Mouse (Mus musculus): ENCODE data around the gene Fam187b. TPM values are rescaled to one million over a fixed set of nuclear protein-coding genes. Genes with fewer than 3 reads are reported as not detected.
"Not testable (repeated sequence)": the region's sequence is repeated elsewhere in the genome, so short reads cannot be mapped to it uniquely, and the experiment has no call there.

The Fam187b gene
- total and polyA plus RNA-seq, 3 experiments = not detected

DNA sequence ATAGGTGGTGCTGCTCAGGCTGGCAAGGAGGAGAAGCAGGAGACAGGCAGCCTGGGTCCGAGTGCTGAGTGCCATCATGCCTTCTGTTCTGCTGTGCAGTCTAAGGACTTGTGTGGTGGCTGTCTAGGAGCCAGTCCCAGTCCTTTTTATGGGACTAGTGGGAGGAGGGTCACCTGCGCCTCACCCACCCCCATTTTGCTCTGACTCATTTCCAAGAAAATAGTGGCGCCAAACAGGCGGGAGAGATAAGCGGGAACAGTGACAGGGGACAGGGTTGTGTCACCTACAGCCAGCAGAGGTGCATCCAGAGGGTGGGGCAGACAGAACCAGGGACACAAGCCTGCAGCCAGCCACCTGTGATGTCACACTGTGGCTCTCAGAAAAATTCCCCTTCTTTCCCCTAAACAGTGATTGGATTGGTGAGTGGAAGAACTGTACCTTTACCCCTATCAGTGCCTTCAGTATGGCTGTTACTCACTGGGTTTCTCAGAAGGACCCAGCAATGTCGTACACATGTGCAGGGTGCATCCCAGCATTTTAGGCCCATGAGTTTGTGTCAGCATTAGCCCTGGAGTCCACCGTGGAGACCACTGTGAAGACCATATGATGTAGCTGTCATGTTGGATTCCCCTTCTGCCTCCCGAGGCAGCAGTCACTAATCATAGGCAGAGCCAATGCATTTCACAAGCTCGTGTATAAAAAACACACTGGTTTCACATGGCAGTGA is 29.5 kb upstream of the Fam187b start, which contains the start of gene Hamp:
TSS of gene Hamp (minus strand) at position 124 of the 727 bp plus-strand sequence.
- TF ChIP-seq EP300 (IDR thresholded peaks at IDR 0.05; ENCODE audit: low read depth in 1 of 2, low read length in 2 of 2) = no peak
- TF ChIP-seq SIN3A (IDR thresholded peaks at IDR 0.05; ENCODE audit: low read length) = no peak
- no peak for TF ChIP-seq POLR2AphosphoS2 (IDR thresholded peaks at IDR 0.05; ENCODE audit: low read length)
- TF ChIP-seq ELF1 (IDR thresholded peaks at IDR 0.05; ENCODE audit: low read depth, low read length) = no peak
- TF ChIP-seq NELFE (IDR thresholded peaks at IDR 0.05; ENCODE audit: low read depth, low read length) = no peak
- no peak within 1 kb of the TSS for H3K27ac ChIP-seq (ENCODE audit: control insufficient read depth, low read depth, low read length)
- no peaks in the 10 kb centered on the region; a peak in 1 of 4 replicates for H3K27me3 ChIP-seq (ENCODE audit: control insufficient read depth in 1 of 2, insufficient read depth in 2 of 2, low read length in 2 of 2)
- no peaks in the 10 kb centered on the region for H3K79me2 ChIP-seq (ENCODE audit: control insufficient read depth, insufficient read depth, low read length, poor library complexity)
- H3K36me3 ChIP-seq (ENCODE audit: control insufficient read depth in 1 of 2, insufficient read depth in 2 of 2, low read length in 2 of 2) = no peaks in the 10 kb centered on the region
- no peaks in the 10 kb centered on the region for H3K4me1 ChIP-seq (ENCODE audit: control insufficient read depth in 1 of 2, insufficient read depth in 2 of 2, low read length in 2 of 2)
- peak; percentile 1 for DNase-seq (ENCODE audit: low read depth, low spot score)
- no peak within 1 kb of the TSS for H3K9ac ChIP-seq (ENCODE audit: control insufficient read depth, low read depth, low read length, poor library complexity, severe bottlenecking)
- H3K4me3 ChIP-seq (ENCODE audit: control insufficient read depth in 1 of 2, insufficient read depth in 1 of 2, low read depth in 2 of 2, low read length in 2 of 2) = no peak within 1 kb of the TSS
- no peaks in the 10 kb centered on the region for H3K9me3 ChIP-seq (replicated peaks; ENCODE audit: insufficient read depth, low read length)

DNA sequence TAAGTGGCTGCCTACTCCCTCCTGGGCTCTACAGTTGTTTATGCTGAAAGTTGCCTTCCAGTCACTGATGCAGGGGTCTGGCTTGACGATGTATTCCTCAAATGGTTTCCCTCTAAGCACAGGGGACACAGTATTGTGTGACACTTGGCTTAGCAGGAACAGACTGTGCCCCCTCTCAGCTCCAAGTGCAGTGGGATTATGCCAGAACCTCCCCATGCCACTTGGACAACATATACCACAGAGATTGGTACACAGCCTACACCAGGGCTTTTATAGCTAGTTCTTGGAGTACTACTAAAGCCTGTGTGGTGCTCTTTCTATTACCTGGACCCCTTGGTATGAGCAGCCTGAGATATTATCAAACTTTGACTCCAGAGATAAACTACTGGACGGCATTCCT is 28.9 kb upstream of the Fam187b start:
- H3K79me2 ChIP-seq (ENCODE audit: control insufficient read depth, insufficient read depth, low read length, poor library complexity); H3K27ac ChIP-seq (ENCODE audit: control insufficient read depth, low read depth, low read length); DNase-seq (ENCODE audit: low read depth, low spot score); H3K9ac ChIP-seq (ENCODE audit: control insufficient read depth, low read depth, low read length, poor library complexity, severe bottlenecking); H3K4me3 ChIP-seq (ENCODE audit: control insufficient read depth in 1 of 2, insufficient read depth in 1 of 2, low read depth in 2 of 2, low read length in 2 of 2); H3K36me3 ChIP-seq (ENCODE audit: control insufficient read depth in 1 of 2, insufficient read depth in 2 of 2, low read length in 2 of 2); H3K4me1 ChIP-seq (ENCODE audit: control insufficient read depth in 1 of 2, insufficient read depth in 2 of 2, low read length in 2 of 2); H3K9me3 ChIP-seq (replicated peaks; ENCODE audit: insufficient read depth, low read length); H3K27me3 ChIP-seq (ENCODE audit: control insufficient read depth in 1 of 2, insufficient read depth in 2 of 2, low read length in 2 of 2): not testable (repeated sequence)

- peak; percentile 3 for DNase-seq (ENCODE audit: low read depth, low spot score)
- H3K4me1 ChIP-seq (ENCODE audit: control insufficient read depth in 1 of 2, insufficient read depth in 2 of 2, low read length in 2 of 2); H3K9ac ChIP-seq (ENCODE audit: control insufficient read depth, low read depth, low read length, poor library complexity, severe bottlenecking); H3K79me2 ChIP-seq (ENCODE audit: control insufficient read depth, insufficient read depth, low read length, poor library complexity); H3K4me3 ChIP-seq (ENCODE audit: control insufficient read depth in 1 of 2, insufficient read depth in 1 of 2, low read depth in 2 of 2, low read length in 2 of 2); H3K27me3 ChIP-seq (ENCODE audit: control insufficient read depth in 1 of 2, insufficient read depth in 2 of 2, low read length in 2 of 2); H3K27ac ChIP-seq (ENCODE audit: control insufficient read depth, low read depth, low read length); H3K36me3 ChIP-seq (ENCODE audit: control insufficient read depth in 1 of 2, insufficient read depth in 2 of 2, low read length in 2 of 2); H3K9me3 ChIP-seq (replicated peaks; ENCODE audit: insufficient read depth, low read length): not testable (repeated sequence)
Measured at GRCm38 (mm10) chr7:30945466-30945865, 28.1 kb upstream of the Fam187b start.

GRCm38 (mm10) chr7:30945876-30946275 is 27.7 kb upstream of the Fam187b start:
- no peak overlapping the region for H3K9ac ChIP-seq (ENCODE audit: control insufficient read depth, low read depth, low read length, poor library complexity, severe bottlenecking)
- no peaks in the 10 kb centered on the region for H3K9me3 ChIP-seq (replicated peaks; ENCODE audit: insufficient read depth, low read length)
- H3K27ac ChIP-seq (ENCODE audit: control insufficient read depth, low read depth, low read length) = no peak overlapping the region
- no peaks in the 10 kb centered on the region; a peak in 1 of 4 replicates for H3K27me3 ChIP-seq (ENCODE audit: control insufficient read depth in 1 of 2, insufficient read depth in 2 of 2, low read length in 2 of 2)
- no peak for TF ChIP-seq JUND (IDR thresholded peaks at IDR 0.05; ENCODE audit: low read depth, low read length)
- no peak for TF ChIP-seq MYB (IDR thresholded peaks at IDR 0.05; ENCODE audit: low read depth, low read length)
- TF ChIP-seq CTCF (IDR thresholded peaks at IDR 0.05 in 2 of 3, conservative IDR thresholded peaks at IDR 0.05 in 1 of 3; ENCODE audit: control insufficient read depth in 1 of 3, insufficient read depth in 1 of 3, low read depth in 2 of 3, low read length in 3 of 3, poor library complexity in 1 of 3, severe bottlenecking in 1 of 3) = no peak
- no peak for TF ChIP-seq E2F4 (IDR thresholded peaks at IDR 0.05; ENCODE audit: borderline replicate concordance, low read depth, low read length)
- peaks cover 0 to 3% of the 10 kb centered on the region in 2 experiments; a peak in 2 of 4 replicates for H3K36me3 ChIP-seq (ENCODE audit: control insufficient read depth in 1 of 2, insufficient read depth in 2 of 2, low read length in 2 of 2)
- peak; percentile 1 for DNase-seq (ENCODE audit: low read depth, low spot score)
- no peak overlapping the region for H3K4me3 ChIP-seq (ENCODE audit: control insufficient read depth in 1 of 2, insufficient read depth in 1 of 2, low read depth in 2 of 2, low read length in 2 of 2)
- no peaks in the 10 kb centered on the region for H3K79me2 ChIP-seq (ENCODE audit: control insufficient read depth, insufficient read depth, low read length, poor library complexity)
- H3K4me1 ChIP-seq (ENCODE audit: control insufficient read depth in 1 of 2, insufficient read depth in 2 of 2, low read length in 2 of 2) = no peaks in the 10 kb centered on the region

DNA sequence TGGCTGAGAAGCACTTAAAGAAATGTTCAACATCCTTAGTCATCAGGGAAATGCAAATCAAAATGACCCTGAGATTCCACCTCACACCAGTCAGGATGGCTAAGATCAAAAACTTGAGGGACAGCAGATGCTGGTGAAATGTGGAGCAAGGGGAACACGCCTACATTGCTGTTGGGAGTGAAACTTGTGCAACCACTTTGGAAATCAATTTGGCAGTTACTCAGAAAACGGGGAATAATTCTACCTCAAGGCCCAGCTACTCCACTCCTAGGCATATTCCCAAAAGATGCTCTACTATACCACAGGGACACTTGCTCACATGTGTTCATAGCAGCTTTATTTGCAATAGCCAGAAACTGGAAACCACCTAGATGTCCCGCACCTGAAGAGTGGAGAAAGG is 23.7 kb upstream of the Fam187b start:
- H3K4me3 ChIP-seq (ENCODE audit: control insufficient read depth in 1 of 2, insufficient read depth in 1 of 2, low read depth in 2 of 2, low read length in 2 of 2); DNase-seq (ENCODE audit: low read depth, low spot score); H3K36me3 ChIP-seq (ENCODE audit: control insufficient read depth in 1 of 2, insufficient read depth in 2 of 2, low read length in 2 of 2); H3K27me3 ChIP-seq (ENCODE audit: control insufficient read depth in 1 of 2, insufficient read depth in 2 of 2, low read length in 2 of 2); H3K9me3 ChIP-seq (replicated peaks; ENCODE audit: insufficient read depth, low read length); H3K27ac ChIP-seq (ENCODE audit: control insufficient read depth, low read depth, low read length); H3K4me1 ChIP-seq (ENCODE audit: control insufficient read depth in 1 of 2, insufficient read depth in 2 of 2, low read length in 2 of 2); H3K79me2 ChIP-seq (ENCODE audit: control insufficient read depth, insufficient read depth, low read length, poor library complexity); H3K9ac ChIP-seq (ENCODE audit: control insufficient read depth, low read depth, low read length, poor library complexity, severe bottlenecking): not testable (repeated sequence)

Measured in MEL (cell line).